Mouse (Mus musculus): ENCODE measurements around the gene Zdhhc13.

Zdhhc13 gene

DNA sequence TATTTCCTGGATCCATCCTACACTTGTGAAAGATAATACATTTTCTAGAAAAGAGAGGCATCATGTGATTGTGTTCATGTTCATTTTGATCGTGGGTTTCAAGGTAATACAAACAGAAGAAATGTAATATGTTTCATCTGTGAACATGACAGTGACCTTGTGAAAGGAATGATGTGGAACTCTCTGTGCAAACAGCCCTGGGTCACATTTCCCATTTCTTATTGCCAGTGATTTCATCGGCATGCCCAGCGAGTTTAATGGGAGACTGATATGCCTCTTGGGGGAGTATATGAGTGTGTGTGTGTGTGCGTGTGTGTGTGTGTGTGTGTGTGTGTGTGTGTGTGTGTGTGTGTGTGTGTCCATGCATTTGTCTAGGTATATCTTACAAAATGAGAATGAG lies 52.7 kb downstream of the Zdhhc13 start:
- DNase-seq (ENCODE audit: low spot score in 2 of 2), result no peak

GRCm38 (mm10) chr7:48842353-48842752 lies 53.5 kb downstream of the Zdhhc13 start:
- DNase-seq (ENCODE audit: low spot score in 2 of 2), result no peak

- no peak for DNase-seq (ENCODE audit: low spot score in 2 of 2)
Observed at GRCm38 (mm10) chr7:48843541-48843940, 54.7 kb downstream of the Zdhhc13 start.

DNA sequence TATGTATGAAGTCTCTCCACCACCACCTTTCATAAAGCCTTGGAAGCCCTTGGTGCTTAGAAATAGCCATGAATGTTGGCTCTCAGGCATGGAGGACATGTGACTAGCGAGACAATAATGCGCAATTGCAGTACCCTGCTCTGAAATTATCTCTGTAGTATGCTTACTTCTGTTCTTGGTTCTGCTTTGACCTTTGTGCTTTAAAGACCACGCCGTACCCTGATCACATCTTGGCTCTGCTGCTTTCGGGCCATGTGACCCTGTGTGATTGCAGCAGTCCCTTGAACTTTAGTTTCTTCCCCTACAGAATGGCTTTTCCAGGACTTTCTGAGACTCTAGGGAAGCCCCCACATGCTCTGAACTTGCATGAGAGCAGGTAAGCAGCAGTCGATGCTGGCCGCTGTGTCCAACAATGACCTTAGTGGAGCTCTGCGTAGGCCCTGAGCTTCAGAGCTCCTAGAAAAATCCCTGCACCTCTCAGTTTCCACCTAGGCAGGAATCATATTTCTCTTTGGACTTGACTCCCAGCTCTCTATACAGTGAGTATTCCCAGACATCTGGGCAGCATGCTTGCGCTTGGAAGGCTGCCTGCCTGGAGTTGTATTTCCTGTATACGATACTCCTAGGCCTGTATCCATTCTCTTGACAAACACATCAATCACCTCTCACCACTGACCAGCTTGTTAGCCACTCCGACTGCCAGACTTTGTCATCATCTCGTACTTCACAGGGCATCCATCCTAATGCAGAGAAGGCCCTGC lies 56.6 kb downstream of the Zdhhc13 start:
- DNase-seq (ENCODE audit: low spot score in 2 of 2), result no peak

DNA sequence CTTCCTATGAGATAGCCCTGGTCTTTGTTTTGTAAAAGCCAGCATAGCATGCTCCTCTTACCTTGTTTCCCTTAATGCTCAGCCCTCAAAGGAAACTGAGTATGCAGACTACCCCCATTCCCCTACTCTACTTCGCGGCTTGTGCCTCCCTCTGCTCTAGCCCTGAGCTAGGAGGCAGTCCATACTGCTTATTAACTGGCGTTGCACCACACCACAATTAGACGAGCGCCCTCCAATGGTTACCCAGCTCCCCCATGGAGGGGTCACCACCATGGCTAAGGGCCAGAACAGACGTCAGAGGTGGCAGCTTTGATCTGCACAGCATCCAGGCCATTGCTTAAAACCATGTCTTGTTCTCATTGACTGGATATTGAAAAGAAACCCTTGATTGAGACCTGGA lies 58.0 kb downstream of the Zdhhc13 start:
- no peak for DNase-seq (ENCODE audit: low spot score in 2 of 2)

GRCm38 (mm10) chr7:48847820-48848650 lies 59.2 kb downstream of the Zdhhc13 start, which contains the start of gene Csrp3:
Gene Csrp3 (minus strand): TSS chr7:48848033.
- DNase-seq (ENCODE audit: low spot score in 2 of 2), result no peak

DNA sequence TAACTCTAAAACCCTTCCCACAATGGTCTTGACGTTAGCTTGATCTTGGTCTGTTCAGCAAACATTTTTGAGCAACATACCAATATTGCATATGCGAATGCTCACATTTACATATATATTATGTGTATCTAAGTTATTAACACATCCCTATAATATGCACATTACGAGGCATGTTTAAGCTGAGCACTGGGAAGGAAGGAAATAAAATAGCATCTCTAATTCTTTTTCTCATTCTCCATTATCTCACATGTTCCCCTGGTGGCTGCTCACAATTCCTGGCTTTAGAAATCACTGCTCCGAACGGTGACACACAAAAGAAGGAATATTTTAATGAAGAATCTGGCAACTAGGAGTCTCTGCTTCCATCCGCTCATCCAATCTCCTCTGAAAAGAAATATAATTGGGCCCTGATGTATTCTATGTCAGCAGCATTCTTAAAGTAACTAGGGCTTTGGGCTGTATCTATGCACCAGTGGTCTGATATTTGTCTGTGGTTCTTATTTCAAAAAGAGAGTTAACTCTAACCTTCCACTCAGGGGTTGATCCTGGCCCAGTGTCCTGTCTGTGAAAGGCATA lies 62.8 kb downstream of the Zdhhc13 start:
- DNase-seq (ENCODE audit: low spot score in 2 of 2), result no peak

- DNase-seq (ENCODE audit: low spot score in 2 of 2), result no peak
Observed at GRCm38 (mm10) chr7:48853496-48853895, 64.7 kb downstream of the Zdhhc13 start.

DNA sequence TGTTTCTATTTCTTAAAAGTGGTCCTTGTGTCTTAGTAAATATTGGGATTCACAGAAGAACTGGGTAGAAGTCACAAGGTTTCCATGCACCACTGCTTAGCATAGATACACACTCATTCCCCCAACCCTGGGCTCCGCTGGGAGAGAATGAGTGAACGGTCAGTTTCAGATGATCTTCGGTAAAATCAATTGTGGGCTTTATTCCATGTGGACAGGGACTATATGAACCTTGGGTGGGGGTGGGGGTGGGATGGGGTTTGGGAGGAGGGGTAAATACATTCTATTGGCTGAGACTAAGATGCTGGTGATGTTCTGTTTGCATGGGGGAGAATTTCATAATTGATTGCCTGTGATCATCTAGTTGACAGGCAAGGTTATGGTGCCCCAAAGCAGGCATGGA lies 66.7 kb downstream of the Zdhhc13 start:
- DNase-seq (ENCODE audit: low spot score in 2 of 2), result no peak

GRCm38 (mm10) chr7:48858257-48858656 lies 69.5 kb downstream of the Zdhhc13 start:
- no peak for DNase-seq (ENCODE audit: low spot score in 2 of 2)

GRCm38 (mm10) chr7:48859362-48859761 lies 70.6 kb downstream of the Zdhhc13 start:
- DNase-seq (ENCODE audit: low spot score in 2 of 2), result no peak

DNA sequence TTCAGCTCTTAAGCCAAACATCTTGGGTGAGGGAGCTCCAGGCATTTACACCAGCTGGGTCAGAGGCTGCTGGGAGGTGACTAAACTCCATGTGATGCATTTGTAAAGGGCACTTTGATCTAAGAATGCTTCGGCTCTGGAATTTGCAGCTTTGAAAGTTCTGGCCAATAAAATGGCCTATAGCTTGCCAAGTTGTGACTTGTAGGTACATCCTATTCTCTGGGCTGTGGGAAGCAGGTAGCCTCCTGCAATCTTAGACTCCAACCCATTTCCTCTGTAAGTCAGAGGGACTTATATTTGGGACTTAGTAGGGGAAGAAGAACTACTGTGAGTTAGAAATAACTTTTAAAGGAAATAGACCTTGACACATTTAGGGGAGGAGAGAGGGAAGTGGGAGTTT lies 72.1 kb downstream of the Zdhhc13 start:
- DNase-seq (ENCODE audit: low spot score in 2 of 2), result no peak

DNA sequence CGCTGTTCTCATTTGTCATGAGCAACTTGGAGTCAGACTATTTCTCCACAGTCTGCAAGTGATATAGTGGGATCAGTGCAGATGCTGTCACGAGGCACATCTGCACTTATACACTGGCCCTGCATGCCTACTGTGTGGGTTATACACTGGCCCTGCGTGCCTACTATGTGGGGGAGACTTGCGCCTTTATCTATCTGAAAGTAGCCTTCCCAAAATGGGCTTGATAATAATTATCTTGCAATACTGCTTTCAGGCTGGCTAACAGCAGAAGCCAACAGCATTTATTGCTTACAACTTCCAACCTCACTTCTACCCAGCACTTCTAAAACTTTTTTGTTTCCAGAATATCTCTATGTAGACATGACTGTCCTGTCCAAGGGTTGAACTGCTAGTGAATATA lies 73.0 kb downstream of the Zdhhc13 start:
- no peak for DNase-seq (ENCODE audit: low spot score in 2 of 2)

DNA sequence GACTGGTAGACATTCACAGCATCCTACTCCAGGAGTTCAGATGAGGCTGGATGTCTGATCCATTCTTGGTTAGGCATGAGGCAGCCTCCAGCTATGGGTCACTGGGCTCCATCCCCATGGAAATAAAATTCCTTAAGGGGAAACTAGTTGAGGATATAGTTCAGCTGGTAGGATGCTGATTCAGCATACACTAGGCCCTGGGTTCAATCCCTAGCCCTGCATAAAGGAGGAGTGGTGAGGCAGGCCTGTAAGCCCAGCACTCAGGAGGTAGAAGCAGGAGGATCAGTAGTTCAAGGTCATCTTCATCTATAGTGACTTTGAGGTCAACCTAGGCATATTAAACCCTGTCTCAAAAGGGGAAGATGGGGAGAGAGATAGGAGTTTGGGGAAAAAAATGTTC lies 75.4 kb downstream of the Zdhhc13 start:
- DNase-seq (ENCODE audit: low spot score in 2 of 2), result no peak

GRCm38 (mm10) chr7:48864671-48865458 lies 76.1 kb downstream of the Zdhhc13 start:
- no peak for DNase-seq (ENCODE audit: low spot score in 2 of 2)

GRCm38 (mm10) chr7:48867576-48867975 lies 78.8 kb downstream of the Zdhhc13 start:
- no peak for DNase-seq (ENCODE audit: low spot score in 2 of 2)

GRCm38 (mm10) chr7:48870144-48870543 lies 81.3 kb downstream of the Zdhhc13 start:
- DNase-seq (ENCODE audit: low spot score in 2 of 2), result no peak

GRCm38 (mm10) chr7:48870579-48871180 lies 81.9 kb downstream of the Zdhhc13 start:
- DNase-seq (ENCODE audit: low spot score in 2 of 2), result no peak

GRCm38 (mm10) chr7:48871292-48871691 lies 82.5 kb downstream of the Zdhhc13 start:
- DNase-seq (ENCODE audit: low spot score in 2 of 2), result no peak

DNA sequence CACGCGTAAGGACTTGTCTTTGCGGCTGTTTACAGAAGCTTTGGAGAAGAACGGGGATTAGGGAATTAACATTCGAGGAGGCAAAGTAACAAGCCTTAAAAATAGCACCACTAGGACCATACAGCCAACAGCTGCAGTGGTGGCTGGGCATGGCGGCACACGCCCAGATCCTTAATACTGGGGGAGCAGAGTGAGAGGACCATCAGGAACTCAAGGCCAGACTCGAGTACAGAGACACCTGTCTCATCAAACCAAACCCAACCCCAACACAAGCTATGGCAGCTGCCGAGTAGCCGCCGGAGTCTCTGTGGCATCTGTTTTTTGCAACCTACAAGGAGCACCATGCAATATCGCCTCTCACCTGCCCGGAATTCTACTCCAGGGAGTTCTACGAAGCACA lies 86.3 kb downstream of the Zdhhc13 start:
- no peak for DNase-seq (ENCODE audit: low spot score in 2 of 2)

DNA sequence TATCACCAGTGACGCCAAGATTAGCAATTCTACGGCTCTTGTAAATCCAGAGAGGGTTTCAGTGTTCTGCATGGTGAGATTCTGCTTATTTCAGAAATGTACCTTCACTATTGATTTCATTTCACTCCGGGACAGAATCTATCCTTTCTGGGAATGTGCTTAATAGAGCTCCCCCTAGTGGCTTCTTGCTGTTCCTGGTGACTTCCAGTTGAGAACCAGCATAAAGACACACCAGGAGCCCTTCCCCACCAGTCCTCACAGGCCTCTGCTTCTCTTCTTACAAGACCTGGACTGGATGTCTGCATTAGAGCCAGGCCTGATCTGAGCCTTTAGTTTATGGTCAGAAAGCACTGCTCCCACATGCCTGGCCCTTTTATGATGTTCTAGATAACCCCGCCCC lies 87.7 kb downstream of the Zdhhc13 start:
- no peak for DNase-seq (ENCODE audit: low spot score in 2 of 2)
